Mouse (Mus musculus): ENCODE data around the gene Klc4. TPM values are rescaled to one million over a fixed set of nuclear protein-coding genes. Genes with fewer than 3 reads are reported as not detected.

The Klc4 gene
- polyA plus RNA-seq (2012; rRNA removed; ENCODE audit: low replicate concordance), result 14.0 and 17.3 TPM in 2 replicates

DNA sequence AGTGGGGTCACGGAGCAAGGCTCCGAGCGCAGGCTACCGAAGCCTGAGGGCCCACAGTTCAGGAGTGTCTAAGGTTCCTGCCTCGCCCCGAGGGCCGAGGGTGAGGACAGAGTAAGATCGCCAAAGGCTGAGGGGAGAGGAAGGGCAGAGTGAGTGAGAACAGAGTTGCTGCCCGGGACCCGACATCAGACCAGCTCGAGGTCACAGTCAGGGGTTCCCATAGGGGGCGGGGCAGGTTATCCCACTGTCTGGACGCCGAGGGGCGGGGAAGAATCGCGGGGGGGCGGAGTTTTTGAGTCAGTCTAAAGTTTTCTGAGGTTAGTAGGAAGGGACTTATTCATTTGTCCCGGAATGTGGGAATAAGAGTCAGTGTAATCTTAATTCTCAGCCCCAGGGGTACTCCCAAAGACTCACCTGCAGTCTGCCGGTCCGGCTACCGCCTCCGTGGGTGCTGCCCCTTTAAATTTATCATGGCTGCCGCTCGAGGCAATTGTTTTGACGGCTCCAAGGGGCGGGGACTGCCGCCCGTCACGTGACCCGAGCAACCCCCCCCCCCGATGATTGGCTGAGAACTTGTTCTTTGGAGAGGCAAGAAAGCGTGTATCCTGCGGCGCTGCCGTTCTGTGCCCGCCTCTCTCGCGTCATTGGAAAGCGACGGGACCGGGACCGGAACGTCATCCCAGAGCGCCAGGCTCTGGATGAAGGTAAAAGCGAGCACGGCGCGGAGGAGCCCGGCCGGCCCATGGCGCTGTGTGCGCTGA, at the start of gene Klc4, which contains the start of gene Mrpl2:
Gene Klc4 (minus strand): TSS at position 462 of the 761 bp plus-strand sequence.
Gene Mrpl2 (plus strand): TSS at position 669 of the 761 bp plus-strand sequence.

DNA sequence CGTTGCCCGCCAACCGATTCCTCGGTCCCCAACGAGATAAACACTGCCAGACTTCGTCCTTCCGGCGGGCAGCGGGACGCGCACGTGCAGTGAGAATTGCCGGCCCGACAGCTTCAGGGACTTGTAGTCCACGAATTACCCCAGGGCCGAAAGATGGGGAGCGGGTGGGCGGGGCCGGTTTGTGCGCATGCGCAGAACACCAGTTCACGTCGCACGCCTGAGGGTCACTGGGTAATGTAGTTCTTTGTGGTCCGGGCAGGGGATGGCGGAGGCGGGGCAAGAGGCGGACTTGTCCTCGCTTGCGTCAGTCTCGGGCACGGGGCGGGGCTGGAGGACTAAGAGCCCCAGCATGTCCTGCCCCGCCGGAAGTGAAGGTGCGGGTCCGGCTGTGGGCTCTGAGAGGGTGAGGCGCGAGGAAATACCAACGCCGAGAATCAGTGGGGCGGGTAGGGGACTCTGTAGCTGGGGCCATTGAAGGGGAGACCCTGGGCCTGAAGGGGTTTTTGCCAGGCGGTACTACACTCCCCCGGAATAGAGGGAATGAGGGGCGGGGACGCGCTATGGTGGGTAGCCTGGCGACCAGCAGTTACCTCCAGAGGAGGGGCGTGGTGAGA, 35.0 kb upstream of the Klc4 start, which contains the start of gene Klhdc3:
Gene Klhdc3 (minus strand): TSS at position 155 of the 614 bp plus-strand sequence.

DNA sequence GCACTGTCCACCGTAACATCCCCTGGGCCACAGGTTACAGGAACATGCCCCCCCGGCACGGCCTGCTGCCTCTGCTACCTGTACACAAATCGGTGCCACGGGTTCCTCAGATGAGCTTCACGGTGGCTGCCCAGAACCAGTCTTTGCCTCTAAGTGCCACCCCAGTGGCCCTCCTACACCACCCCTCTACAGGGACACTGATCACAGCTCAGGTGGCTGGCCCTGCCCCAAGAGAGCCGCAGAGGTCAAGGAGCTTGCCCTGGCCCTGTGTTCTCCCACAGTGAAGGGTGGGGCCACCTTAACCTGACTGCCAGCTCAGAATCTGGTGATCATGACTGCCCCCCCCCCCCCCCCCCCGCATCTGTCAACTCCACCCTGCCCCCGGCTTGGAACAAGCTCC, 32.6 kb upstream of the Klc4 start, which contains the start of gene Mea1:
Gene Mea1 (plus strand): TSS at position 378 of the 400 bp plus-strand sequence.

DNA sequence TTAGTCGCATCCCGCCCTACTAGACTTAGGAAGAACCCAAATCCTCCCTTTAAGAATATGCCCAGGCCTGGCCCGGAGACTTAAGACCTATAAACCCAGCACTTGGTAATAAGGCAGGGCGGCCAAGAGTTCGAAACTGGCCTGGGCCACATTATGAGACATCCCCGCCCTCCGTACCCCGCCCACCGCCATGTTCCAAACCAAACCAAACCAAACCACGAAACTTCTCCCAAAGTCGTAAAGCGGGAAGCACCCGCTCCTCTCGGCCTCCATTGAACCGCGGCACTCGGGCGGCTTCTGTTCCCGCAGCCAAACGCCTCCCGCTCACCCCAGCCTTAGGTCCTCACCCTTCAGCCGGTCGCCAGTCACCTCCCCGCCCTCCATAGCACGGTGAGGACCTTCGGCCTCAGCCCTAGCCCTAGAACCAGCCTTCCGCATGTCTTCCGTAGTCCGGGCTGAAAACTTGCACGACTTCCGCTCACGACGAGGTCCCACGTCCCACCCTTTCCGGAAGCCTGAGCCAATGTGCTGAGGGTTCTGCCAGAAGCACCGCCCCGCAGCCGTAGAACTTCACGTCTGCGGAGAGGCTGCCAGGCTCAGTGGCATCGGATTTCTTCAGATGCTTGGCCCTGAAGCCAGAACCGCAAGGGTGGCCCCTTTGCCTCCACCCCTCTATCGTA, 28.2 kb upstream of the Klc4 start, which contains the start of gene Rrp36:
Gene Rrp36 (minus strand): TSS at position 503 of the 680 bp plus-strand sequence.

DNA sequence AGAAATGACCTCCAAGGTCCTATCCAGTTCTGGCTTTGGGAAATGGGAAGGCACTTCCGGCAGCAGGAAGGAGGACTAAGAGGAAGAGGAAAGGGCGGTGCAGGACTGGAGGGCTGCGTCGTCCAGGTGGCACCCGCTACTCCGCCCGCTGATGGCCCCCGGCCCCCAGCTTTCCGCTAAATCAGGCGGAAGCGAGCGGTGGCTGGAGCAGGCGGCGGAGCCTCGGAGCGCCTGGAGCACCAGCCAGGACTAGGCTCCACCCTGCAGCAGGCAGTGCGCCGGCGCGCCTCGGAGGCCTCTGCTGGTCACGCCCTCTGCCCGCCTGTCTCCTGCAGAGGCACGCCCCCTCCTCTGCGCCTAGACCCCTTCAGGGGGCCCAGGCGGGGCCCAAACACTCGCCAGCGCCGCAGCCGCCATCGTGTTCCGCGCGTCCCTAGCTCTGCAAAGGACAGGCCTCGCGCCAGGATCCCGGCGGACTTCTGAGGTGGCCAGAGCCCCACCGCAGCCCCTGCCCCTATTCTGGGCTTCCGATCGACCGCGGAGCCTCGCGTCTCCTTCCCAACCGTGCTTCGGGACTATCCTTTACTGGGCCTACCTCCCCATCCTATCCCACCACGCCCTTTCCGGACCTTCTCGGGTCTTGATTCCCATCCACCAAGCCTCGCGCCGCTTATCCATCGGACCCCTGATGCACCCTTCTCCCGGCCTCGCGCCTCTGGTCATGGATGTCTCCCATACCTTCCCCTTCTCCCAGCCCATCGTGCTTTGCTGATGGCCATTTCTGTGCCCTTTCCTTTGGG, 4.6 kb upstream of the Klc4 start, which contains the start of gene Cul7:
Gene Cul7 (plus strand): TSS at position 106 of the 800 bp plus-strand sequence.

DNA sequence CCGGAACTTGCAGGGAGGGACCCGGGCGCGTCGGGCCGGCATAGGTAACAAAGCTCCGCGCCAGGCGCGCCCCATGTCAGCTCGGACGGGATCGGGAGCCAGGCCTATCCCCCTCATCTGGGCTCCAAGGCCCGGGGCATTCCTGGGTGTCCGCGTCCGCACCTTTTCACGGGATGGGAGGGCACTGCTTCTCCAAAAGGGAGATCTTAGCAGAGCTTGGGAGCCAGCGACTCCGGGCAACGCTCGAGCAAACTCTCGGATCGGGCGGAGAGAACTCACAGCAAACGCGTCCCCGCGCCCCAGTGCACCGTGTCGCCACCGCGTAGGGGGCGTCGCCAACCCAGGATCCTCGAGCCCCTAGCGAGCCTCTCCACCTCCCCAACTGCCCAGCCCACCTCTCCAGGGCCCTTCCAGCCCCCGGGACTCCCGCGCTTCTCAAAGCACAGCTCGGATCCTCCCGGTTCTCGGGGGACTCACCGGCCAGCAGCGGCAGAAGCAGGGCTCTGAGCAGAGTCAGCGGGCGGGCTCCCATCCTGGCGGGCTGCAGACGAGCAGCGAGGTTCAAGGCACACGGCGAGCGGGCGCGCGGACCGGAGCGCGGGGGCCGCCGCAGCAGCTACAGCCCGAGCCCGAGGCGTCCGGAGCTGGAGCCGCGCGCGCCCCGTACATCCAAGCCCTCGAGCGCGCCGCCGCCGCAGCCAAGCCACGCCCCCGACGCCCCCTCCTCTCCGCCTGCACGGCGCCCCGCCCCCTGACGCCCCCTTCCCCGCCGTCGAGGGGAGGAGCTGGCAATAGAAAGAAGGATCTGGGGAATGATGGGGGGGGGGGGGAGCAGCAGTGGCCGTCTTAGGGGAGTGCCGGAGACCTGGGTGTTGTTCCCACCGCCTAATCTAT, 16.8 kb downstream of the Klc4 start, which contains the start of gene Ptk7:
Gene Ptk7 (minus strand): TSS at position 714 of the 894 bp plus-strand sequence.

Other genes starting within 250 kb of the Klc4 start
- 5.5 and 15.0 TPM in 2 replicates for gene Crip3, start 217.1 kb downstream of the Klc4 start, polyA plus RNA-seq (2012; rRNA removed; ENCODE audit: low replicate concordance)
- 0.41 TPM in 1 of 2 replicates, not detected in the other for gene Slc22a7, start 207.6 kb downstream of the Klc4 start, polyA plus RNA-seq (2012; rRNA removed; ENCODE audit: low replicate concordance)
- 0.33 and 0.61 TPM in 2 replicates for gene Ttbk1, start 158.3 kb downstream of the Klc4 start, polyA plus RNA-seq (2012; rRNA removed; ENCODE audit: low replicate concordance)
- 1.5 and 2.5 TPM in 2 replicates for gene Dnph1, start 149.3 kb downstream of the Klc4 start, polyA plus RNA-seq (2012; rRNA removed; ENCODE audit: low replicate concordance)
- gene Cul9, start 99.6 kb downstream of the Klc4 start, polyA plus RNA-seq (2012; rRNA removed; ENCODE audit: low replicate concordance), result 28.6 and 40.6 TPM in 2 replicates
- 176 and 261 TPM in 2 replicates for gene Srf, start 89.8 kb downstream of the Klc4 start, polyA plus RNA-seq (2012; rRNA removed; ENCODE audit: low replicate concordance)
- 14.6 and 22.5 TPM in 2 replicates for gene Ptk7, start 16.5 kb downstream of the Klc4 start, polyA plus RNA-seq (2012; rRNA removed; ENCODE audit: low replicate concordance)
- gene Mrpl2, start 207 bp upstream of the Klc4 start, polyA plus RNA-seq (2012; rRNA removed; ENCODE audit: low replicate concordance), result 83.5 and 162 TPM in 2 replicates
- 36.6 and 61.4 TPM in 2 replicates for gene Cul7, start 4.3 kb upstream of the Klc4 start, polyA plus RNA-seq (2012; rRNA removed; ENCODE audit: low replicate concordance)
- gene Rrp36, start 28.3 kb upstream of the Klc4 start, polyA plus RNA-seq (2012; rRNA removed; ENCODE audit: low replicate concordance), result 29.3 and 29.6 TPM in 2 replicates
- 48.0 and 62.7 TPM in 2 replicates for gene Mea1, start 32.8 kb upstream of the Klc4 start, polyA plus RNA-seq (2012; rRNA removed; ENCODE audit: low replicate concordance)
- gene Klhdc3, start 34.9 kb upstream of the Klc4 start, polyA plus RNA-seq (2012; rRNA removed; ENCODE audit: low replicate concordance), result 83.6 and 114 TPM in 2 replicates
- 57.9 and 60.6 TPM in 2 replicates for gene Ppp2r5d, start 59.1 kb upstream of the Klc4 start, polyA plus RNA-seq (2012; rRNA removed; ENCODE audit: low replicate concordance)
- gene Pex6, start 65.4 kb upstream of the Klc4 start, polyA plus RNA-seq (2012; rRNA removed; ENCODE audit: low replicate concordance), result 72.0 and 135 TPM in 2 replicates
- gene Gnmt, start 83.1 kb upstream of the Klc4 start, polyA plus RNA-seq (2012; rRNA removed; ENCODE audit: low replicate concordance), result 1.8 and 15.7 TPM in 2 replicates
- 47.8 and 60.7 TPM in 2 replicates for gene Cnpy3, start 106.2 kb upstream of the Klc4 start, polyA plus RNA-seq (2012; rRNA removed; ENCODE audit: low replicate concordance)
- gene Ptcra, start 117.7 kb upstream of the Klc4 start, polyA plus RNA-seq (2012; rRNA removed; ENCODE audit: low replicate concordance), result not detected in 2 replicates
- gene 2310039H08Rik, start 126.6 kb upstream of the Klc4 start, polyA plus RNA-seq (2012; rRNA removed; ENCODE audit: low replicate concordance), result 115 and 225 TPM in 2 replicates
- 15.8 and 25.4 TPM in 2 replicates for gene Rpl7l1, start 136.7 kb upstream of the Klc4 start, polyA plus RNA-seq (2012; rRNA removed; ENCODE audit: low replicate concordance)
- gene Bicral, start 212.5 kb upstream of the Klc4 start, polyA plus RNA-seq (2012; rRNA removed; ENCODE audit: low replicate concordance), result 10.7 and 10.8 TPM in 2 replicates
- gene Tbcc, start 244.7 kb upstream of the Klc4 start, polyA plus RNA-seq (2012; rRNA removed; ENCODE audit: low replicate concordance), result 14.8 and 25.2 TPM in 2 replicates